Mouse (Mus musculus) urinary bladder, postnatal 0 days (tissue): Measurements from ENCODE around the gene Gulp1. TPM values are rescaled to one million over a fixed set of nuclear protein-coding genes. Genes with fewer than 3 reads are reported as not detected.

ENCODE experiments used
- polyA plus RNA-seq: library from polyadenylated mRNA; unstranded; fragments of >200 nt; fragmentation: Nextera tagmentation; extraction: Ambion mirVana; gene quantifications from 2 replicates; pipeline ENCODE4 v1.2.1, GENCODE M21; 2015

The Gulp1 gene
- polyA plus RNA-seq: 17.7 and 27.0 TPM in 2 replicates

DNA sequence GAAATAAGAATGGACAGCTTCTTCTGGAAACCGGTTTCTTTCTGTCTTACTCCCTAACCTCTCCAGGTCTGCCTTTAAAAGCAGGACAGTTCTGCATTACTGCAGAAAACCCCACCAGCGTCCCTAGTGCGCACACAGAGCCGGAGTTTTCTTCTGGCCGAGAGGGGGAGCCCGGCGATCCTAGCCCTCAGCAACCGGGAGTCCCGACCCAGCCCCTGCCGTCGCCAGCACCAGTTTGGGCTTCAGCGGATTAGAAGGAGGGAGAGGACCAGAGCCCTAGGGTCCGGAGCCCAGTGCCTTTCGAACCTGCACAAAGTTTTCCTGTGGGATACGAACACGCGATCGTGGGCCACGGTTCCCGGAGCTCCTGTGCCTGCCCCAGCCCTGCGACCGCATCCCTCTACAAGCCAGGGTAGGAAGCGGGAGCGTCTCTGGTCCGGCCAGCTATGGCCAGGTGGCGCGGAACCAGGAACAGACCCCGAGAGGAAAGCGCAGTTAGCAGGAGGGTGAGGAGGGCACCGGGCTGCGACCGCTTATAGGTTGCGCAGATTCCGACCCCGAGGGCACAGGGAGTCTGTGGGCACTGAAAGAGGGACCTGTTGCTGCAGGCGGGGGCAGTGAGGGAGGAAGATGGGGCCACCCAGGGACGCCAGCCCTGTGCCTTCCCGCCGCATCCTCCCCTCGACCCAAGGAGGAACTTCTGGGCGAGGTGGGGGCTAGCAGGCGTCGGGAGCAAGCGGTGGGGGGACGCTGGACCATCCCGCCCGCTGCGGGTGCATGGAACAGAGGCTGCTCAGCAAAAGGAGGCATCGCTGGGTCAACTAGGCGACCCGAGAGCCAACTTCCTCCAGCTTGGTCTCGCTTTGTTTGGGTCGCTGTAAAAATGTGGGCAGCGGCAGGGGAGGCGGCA is at the start of gene Gulp1:
TSS of gene Gulp1 (plus strand) at position 51 of the 910 bp plus-strand sequence.

